Mouse (Mus musculus) lung, embryonic 16.5 days (tissue): Measurements from ENCODE around the gene Gm960. TPM values are rescaled to one million over a fixed set of nuclear protein-coding genes. Genes with fewer than 3 reads are reported as not detected.

Experiments
- ATAC-seq: fragments of 200-750 bp; cut with Nextera tagmentation; 2 replicates; pipeline ENCODE4 v1.8.0; 2017; ENCODE audit warnings: low read depth, mild to moderate bottlenecking, moderate library complexity
- H3K27ac ChIP-seq: fragments of 300-500 bp; sonication (generic); 2 replicates; pipeline ENCODE4 v1.5.1; 2014; ENCODE audit warnings: mild to moderate bottlenecking, control low read depth, low read length
- H3K27me3 ChIP-seq: fragments of 300-500 bp; sonication (generic); 2 replicates; pipeline ENCODE4 v1.6.1; 2014; ENCODE audit warnings: low read depth, low read length, mixed read lengths; ENCODE audit not compliant: control insufficient read depth, insufficient read depth
- H3K36me3 ChIP-seq: fragments of 300-500 bp; sonication (generic); 2 replicates; pipeline ENCODE4 v1.6.1; 2014; ENCODE audit warnings: low read length; ENCODE audit not compliant: control insufficient read depth, insufficient read depth
- H3K4me1 ChIP-seq: fragments of 300-500 bp; sonication (generic); replicated peaks from 2 replicates; pipeline ENCODE4 v1.6.1; 2014; ENCODE audit warnings: low read length, mixed read lengths; ENCODE audit not compliant: control insufficient read depth, insufficient read depth
- H3K4me2 ChIP-seq: fragments of 300-500 bp; sonication (generic); 2 replicates; pipeline ENCODE4 v1.6.1; 2014; ENCODE audit warnings: low read depth, low read length, control low read depth
- H3K4me3 ChIP-seq: fragments of 300-500 bp; sonication (generic); 2 replicates; pipeline ENCODE4 v1.5.1; 2014; ENCODE audit warnings: mild to moderate bottlenecking, low read length, control low read depth
- H3K9ac ChIP-seq: fragments of 300-500 bp; sonication (generic); 2 replicates; pipeline ENCODE4 v1.6.1; 2014; ENCODE audit warnings: low read length, control low read depth
- H3K9me3 ChIP-seq: fragments of 300-500 bp; sonication (generic); 2 replicates; pipeline ENCODE4 v1.6.1; 2016; ENCODE audit warnings: low read length; ENCODE audit not compliant: control insufficient read depth
- WGBS: fragments of 180-500 bp; shearing (Covaris S2); extraction: QIAGEN DNeasy Blood & Tissue Kit; methylation state at CpG from one replicate; pipeline ENCODE4 v1.1.7; 2014; 5-methylcytosine and 5-hydroxymethylcytosine counted together
- polyA plus RNA-seq: library from polyadenylated mRNA; unstranded; fragments of >200 nt; fragmentation: Nextera tagmentation; extraction: Ambion mirVana; gene quantifications from 2 replicates; pipeline ENCODE4 v1.2.1, GENCODE M21; 2015

Gene Gm960
- polyA plus RNA-seq, 1 experiment from 2014 or later = 3.3 TPM

- H3K9ac ChIP-seq = no peak overlapping the region
- 60% methylated on average over 11 of the region's 11 CpGs for WGBS
These were observed 51.5 kb downstream of the Gm960 start for GRCm38 (mm10) chr19:4646917-4647492.

DNA sequence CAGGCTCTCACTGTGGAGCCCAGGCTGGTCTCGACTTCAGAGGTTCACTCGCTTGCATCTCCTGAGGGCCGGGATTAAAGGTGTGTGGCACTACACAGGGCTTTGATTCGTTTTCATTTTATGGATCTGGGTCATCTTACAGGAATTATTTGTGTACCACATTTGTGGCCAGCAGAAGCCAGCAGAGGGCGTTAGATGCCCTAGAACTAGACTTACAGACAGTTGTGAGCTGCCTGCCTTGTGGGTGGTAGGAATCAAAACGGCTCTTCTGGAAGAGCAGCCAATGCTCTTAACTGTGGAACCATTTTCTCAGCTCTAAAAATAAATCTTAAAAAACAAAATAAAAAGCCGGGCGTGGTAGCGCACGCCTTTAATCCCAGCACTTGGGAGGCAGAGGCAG lies 54.2 kb downstream of the Gm960 start:
- no peak overlapping the region for H3K27ac ChIP-seq
- H3K9me3 ChIP-seq = no peaks in the 10 kb centered on the region
- no peak overlapping the region for H3K4me2 ChIP-seq
- H3K9ac ChIP-seq = no peak overlapping the region
- no peak for ATAC-seq
- H3K4me1 ChIP-seq = no peaks in the 10 kb centered on the region
- H3K4me3 ChIP-seq = no peak overlapping the region
- 44% methylated on average over 10 of the region's 10 CpGs for WGBS
- no peaks in the 10 kb centered on the region for H3K27me3 ChIP-seq
- H3K36me3 ChIP-seq = no peaks in the 10 kb centered on the region

More at GRCm38 (mm10) chr19:4646917-4647492, 51.5 kb downstream of the Gm960 start:
- H3K27me3 ChIP-seq = no peaks in the 10 kb centered on the region
- H3K4me1 ChIP-seq = no peaks in the 10 kb centered on the region
- no peak overlapping the region for H3K27ac ChIP-seq
- H3K4me3 ChIP-seq = no peak overlapping the region
- ATAC-seq = no peak
- no peaks in the 10 kb centered on the region for H3K9me3 ChIP-seq
- H3K36me3 ChIP-seq = no peaks in the 10 kb centered on the region
- H3K4me2 ChIP-seq = no peak overlapping the region

DNA sequence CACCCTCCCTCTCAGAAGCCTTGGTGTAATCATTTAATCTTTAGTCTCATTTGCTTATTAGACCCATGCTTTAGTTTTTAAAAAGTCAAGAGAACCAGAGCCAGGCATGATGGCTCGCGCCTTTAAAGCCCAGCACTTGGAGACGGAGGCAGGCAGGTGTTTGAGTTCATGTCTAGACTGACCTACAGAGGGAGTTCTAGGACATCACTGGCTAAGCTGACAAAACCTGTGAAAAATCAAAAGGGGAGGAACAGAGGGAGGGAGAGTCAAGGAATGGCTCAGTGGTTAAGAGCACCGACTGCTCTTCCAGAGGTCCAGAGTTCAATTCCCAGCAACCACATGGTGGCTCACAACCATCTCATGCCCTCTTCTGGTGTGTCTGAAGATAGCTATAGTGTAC lies 62.5 kb downstream of the Gm960 start:
- H3K27me3 ChIP-seq = no peaks in the 10 kb centered on the region; the same call in 1 of the 2 replicates
- H3K4me2 ChIP-seq = no peak overlapping the region
- H3K4me3 ChIP-seq = no peak overlapping the region
- no peaks in the 10 kb centered on the region for H3K36me3 ChIP-seq
- no peak overlapping the region for H3K27ac ChIP-seq
- H3K9ac ChIP-seq = no peak overlapping the region
- H3K4me1 ChIP-seq = no peaks in the 10 kb centered on the region
- ATAC-seq = no peak
- 69% methylated on average over 4 of the region's 4 CpGs for WGBS
- no peaks in the 10 kb centered on the region for H3K9me3 ChIP-seq

DNA sequence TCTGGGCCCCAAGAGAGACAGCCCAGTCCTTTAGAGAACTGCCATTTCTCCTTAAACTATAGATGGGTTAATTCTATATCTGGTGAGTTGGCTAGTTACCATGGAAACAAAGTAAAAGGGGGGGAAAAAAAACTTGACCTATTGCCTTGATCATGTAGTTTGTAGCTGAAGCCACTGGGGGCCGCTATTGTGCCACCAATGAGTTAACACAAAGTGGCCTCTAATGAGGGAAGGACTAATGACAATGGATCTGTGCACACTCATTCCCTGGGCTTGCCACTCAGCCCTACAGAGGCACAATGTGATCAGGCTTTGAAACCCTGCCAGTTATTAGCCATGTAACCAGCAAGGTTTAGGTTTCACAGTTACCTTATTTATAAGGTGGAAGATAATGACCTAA lies 69.6 kb downstream of the Gm960 start:
- Histone ChIP-seq H3K36me3 (no peaks in the 10 kb centered on the region), H3K4me3 (no peak overlapping the region)
- 3% methylated on average over 1 of the region's 1 CpGs for WGBS

GRCm38 (mm10) chr19:4625829-4626535 lies 72.5 kb downstream of the Gm960 start:
- H3K4me3 ChIP-seq = peak overlapping the region; percentile 95
- peak overlapping the region; percentile 98 for H3K9ac ChIP-seq
- WGBS = under 1% methylated on average over 35 of the region's 35 CpGs
- no peaks in the 10 kb centered on the region for H3K9me3 ChIP-seq
- ATAC-seq = peak; percentile 64
- no peaks in the 10 kb centered on the region for H3K27me3 ChIP-seq
- peak overlapping the region; percentile 85 for H3K27ac ChIP-seq
- H3K4me2 ChIP-seq = peak overlapping the region; percentile 88
- peaks cover 6% of the 10 kb centered on the region; the same call in 1 of the 2 replicates for H3K36me3 ChIP-seq
- H3K4me1 ChIP-seq = peaks cover 18% of the 10 kb centered on the region

More for the DNA sequence above, 69.6 kb downstream of the Gm960 start:
- no peak overlapping the region for H3K4me2 ChIP-seq
- no peaks in the 10 kb centered on the region; the same call in 1 of the 2 replicates for H3K27me3 ChIP-seq
- no peak for ATAC-seq
- H3K9me3 ChIP-seq = no peaks in the 10 kb centered on the region
- H3K9ac ChIP-seq = no peak overlapping the region
- no peak overlapping the region for H3K27ac ChIP-seq
- H3K4me1 ChIP-seq = peaks cover 18% of the 10 kb centered on the region

GRCm38 (mm10) chr19:4625179-4625828 lies 73.2 kb downstream of the Gm960 start, which contains the start of gene Rce1:
Rce1 (minus strand) TSS chr19:4625641.
- Histone ChIP-seq H3K4me2 (peak within 1 kb of the TSS; percentile 88), H3K27me3 (no peaks in the 10 kb centered on the region), H3K36me3 (peaks cover 6% of the 10 kb centered on the region; the same call in 1 of the 2 replicates), H3K27ac (peak within 1 kb of the TSS; percentile 85), H3K9me3 (no peaks in the 10 kb centered on the region), H3K4me3 (peak within 1 kb of the TSS; percentile 95), H3K9ac (peak within 1 kb of the TSS; percentile 98), H3K4me1 (peaks cover 18% of the 10 kb centered on the region)
- under 1% methylated on average over 64 of the region's 64 CpGs for WGBS
- ATAC-seq = peak; percentile 94

GRCm38 (mm10) chr19:4624406-4625178 lies 73.9 kb downstream of the Gm960 start:
- Histone ChIP-seq H3K36me3 (peaks cover 6% of the 10 kb centered on the region; the same call in 1 of the 2 replicates), H3K4me1 (peaks cover 18% of the 10 kb centered on the region), H3K9ac (peak overlapping the region; percentile 98), H3K4me3 (peak overlapping the region; percentile 95), H3K27ac (peak overlapping the region; percentile 85), H3K4me2 (peak overlapping the region; percentile 87), H3K27me3 (no peaks in the 10 kb centered on the region), H3K9me3 (no peaks in the 10 kb centered on the region)
- WGBS = 14% methylated on average over 4 of the region's 4 CpGs
- no peak for ATAC-seq

- H3K4me3 ChIP-seq = no peak overlapping the region
- no peak overlapping the region; the same call in 1 of the 2 replicates for H3K9ac ChIP-seq
- H3K9me3 ChIP-seq = no peaks in the 10 kb centered on the region
- no peak overlapping the region for H3K4me2 ChIP-seq
- no peaks in the 10 kb centered on the region for H3K27me3 ChIP-seq
- peaks cover 6% of the 10 kb centered on the region; the same call in 1 of the 2 replicates for H3K36me3 ChIP-seq
- WGBS = 91% methylated on average over 12 of the region's 12 CpGs
- H3K27ac ChIP-seq = no peak overlapping the region
- ATAC-seq = no peak
- peaks cover 18% of the 10 kb centered on the region for H3K4me1 ChIP-seq
These were observed 74.5 kb downstream of the Gm960 start for GRCm38 (mm10) chr19:4624006-4624405.
